Mouse (Mus musculus) B cell, adult 2 months (primary cell): ENCODE measurements at regions not wholly inside any gene's neighbourhood (a gene's known extent, or its start where the extent isn't known, plus 50 kb on each side); places are given as distances from the start of the nearest gene placed in this dataset.
"Not testable (repeated sequence)": the region's sequence is repeated elsewhere in the genome, so short reads cannot be mapped to it uniquely, and the experiment has no call there.

Experiments
- DNase-seq, 2 experiments: peaks; one replicate each; pipeline ENCODE4 v3.0.0; 2022

DNA sequence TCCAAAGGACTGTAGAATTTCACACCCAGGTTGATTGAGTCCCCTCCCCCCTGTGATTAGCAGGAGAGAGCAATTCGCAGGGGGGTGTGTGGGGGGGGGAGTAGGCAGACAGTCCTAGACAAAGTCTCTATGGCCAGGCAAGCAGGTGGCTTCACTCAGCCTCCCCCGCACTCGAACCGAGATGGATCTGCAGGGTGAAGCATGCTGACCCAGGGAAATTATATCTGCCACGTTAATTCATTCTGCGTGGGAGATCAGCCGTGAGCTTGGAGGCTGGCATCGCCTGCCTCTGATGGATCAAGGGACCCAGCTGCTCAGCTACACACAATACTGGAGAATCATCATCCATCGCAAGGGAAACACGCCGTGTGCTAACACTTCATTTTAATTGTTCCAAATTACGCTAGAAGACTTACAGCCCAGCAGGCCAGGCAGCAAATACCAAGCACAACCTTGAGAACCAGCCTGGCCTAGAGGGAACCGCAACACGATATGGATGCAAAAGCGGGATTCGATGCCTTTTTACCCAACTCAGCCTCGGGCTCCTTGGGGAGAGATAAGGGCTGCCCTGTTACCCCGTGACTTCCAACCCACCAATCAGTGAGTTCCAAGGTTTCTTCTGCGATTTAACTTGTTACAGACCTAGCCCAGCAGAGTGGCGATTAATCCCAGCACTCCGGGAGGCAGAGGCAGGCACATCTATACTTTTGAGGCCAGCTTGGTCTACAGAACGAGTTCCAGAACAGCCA is 137.7 kb upstream of the Top1 start:
- DNase-seq = no peak

DNA sequence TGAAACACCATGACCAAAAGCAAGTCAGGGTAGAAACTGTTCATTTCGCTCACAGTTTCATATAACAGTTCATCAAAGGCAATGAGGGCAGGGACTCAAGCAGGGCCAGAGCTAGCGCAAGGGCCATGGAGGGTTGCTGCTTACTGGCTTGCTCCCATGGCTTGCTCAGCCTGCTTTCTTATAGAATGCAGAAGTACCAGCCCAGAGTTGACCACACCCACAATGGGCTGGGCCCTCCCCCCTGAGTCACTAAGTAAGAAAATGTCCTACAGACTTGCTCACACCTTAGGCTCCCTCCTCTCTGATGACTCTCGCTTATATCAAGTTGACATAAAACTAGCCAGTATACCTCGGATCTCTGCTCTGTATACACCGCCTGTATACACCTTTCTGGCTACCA is 135.5 kb upstream of the Top1 start:
- DNase-seq = no peak

DNA sequence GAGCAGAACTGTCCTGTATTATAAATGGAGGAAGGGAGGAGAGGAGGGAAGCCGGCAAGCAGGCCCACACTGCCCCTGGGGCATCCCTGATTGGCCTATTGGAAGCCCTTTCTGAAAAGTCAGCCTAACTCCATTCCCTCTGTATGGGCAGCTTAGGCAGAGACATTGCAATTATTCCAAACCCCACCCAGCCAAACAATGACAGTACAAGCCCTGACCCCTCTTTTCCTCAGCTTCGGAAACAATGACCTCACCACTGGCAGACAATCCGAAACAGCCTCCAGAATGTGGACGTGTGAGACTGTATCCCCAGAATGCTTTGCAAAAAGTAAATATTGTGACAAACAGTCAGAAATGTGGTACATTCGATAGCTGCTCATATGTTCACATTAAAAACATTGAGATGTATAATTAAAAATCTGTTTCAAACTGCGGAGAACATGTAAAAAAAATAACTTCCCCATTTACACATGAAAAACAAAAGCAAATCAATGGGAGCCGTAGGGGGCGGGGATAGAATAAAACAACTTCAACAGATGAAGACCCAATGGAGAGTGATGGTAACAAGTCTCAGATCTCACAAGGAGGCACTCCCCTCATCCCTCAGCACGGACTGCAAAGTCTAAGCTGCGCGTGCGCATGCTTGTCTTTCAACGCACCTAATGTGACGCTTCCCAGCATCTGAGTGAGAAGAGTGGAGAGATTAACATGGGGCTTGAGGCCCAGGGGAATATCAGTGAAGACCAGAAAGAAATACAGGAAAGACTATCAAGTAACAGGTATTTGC is 134.9 kb upstream of the Top1 start:
- no peak for DNase-seq

DNA sequence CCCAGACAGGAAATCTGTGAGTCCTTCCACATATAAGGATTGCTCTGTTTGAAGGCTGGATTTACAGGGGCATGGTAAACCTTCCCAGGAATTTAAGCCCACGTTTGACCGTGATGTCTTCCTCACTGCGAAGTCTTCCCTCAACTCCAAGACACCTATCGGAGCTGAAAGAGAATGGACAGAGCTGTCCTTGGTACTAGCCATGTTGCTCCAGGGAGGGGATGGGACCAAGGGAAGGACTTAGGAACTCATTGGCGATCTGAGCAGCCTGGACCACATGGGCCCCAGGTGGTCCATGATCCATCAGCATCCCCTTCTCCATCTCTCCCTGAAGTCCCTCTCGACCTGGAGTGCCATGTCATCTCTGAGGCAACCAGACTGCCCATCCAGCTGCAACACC is 130.1 kb upstream of the Top1 start:
- DNase-seq = no peak

DNA sequence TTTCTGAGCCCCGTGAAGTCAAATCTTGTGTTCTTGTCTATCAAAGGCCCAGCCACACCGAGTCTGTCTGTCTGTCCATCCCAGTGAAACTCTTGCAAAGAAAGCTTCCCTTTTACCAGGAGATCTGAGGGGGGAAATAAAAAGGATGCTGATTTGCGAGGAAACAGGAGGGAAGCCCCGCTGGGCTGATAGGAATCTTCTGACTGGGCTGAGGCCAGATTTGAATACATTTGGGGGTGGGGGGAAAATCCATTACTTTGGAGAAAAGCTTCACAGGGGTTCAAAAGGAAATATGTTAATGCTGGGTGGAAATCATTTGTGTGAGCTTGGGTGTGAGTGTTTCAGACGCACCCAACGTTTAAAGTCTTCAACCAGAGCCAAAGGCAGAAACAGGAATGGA is 129.2 kb upstream of the Top1 start:
- no peak for DNase-seq

DNA sequence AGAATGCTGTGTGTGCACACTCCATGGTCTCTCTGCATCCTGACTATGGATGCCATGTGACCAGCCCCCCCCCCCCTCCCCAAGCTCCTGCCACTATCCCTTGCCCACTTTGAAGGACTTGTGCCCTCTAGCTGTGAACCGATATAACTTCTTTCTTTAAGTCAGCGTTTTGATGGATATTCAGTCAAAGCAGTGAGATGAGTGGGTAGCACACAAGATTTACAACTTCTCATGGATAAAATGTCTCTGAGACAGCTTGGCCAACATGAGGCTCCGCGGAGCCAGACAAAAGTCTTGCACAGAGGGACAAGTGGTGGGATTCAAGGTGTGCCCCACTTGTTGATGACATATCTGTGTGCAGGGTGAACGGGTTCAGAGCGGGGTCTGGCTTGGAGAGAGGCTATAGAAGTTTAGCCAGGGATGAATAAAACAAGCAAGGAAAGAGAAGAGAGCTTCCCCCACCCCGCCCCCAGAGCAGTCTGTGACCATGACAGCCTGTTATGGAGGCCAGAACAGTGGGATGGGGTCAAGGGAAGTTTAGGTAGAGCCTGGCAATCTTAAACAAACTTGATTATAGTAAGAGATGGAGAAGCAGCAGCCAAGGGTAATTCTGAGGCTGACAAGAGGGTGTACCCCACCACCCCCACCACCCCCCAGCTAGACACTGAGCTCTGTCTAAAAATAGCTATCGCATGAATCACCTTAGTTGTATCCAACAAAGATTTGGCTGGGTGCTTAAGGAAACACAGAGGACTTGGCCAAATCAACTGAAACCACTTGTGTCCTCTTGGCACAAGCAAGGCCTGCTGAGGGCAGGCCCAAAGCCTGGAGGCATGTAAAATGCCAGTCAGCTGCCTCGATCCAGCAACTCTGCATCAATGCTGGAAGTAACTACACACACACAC is 120.1 kb upstream of the Top1 start:
- no peak for DNase-seq

DNA sequence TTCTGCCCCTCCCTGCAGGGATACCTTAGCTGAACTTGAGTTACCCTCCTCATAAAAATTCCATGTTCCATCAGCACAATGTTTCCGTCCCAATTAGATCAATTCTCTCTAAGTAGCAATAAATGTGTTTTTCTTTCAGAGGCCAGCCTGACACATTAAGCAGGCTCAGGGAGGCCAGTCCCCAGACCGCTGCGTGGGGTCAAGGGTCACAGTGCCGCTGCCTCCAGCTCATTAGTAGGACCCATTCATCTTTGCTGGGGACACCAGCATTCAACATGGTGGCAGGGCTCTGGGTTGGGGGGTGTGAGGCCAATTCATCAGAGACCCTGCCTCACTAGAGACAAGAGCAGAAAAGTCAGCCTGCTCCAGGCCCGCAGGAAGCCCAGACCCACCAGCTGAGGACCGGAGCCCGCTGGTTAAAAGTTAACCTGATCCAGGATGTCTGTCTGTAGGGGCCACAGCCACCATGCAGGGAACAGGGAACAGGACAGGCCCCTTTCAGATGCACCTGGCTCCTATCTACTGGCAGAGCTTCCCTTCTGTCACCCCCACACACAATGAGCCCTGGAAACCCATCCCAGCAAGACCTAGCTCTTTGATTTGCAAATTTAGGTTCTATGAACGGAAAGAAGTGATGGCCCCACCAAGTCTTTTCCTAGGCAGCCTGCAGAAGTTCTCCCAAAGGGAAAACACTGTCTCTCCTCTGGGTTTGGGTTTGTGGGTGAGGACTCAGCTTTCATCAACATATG is 119.1 kb upstream of the Top1 start:
- DNase-seq = no peak

DNA sequence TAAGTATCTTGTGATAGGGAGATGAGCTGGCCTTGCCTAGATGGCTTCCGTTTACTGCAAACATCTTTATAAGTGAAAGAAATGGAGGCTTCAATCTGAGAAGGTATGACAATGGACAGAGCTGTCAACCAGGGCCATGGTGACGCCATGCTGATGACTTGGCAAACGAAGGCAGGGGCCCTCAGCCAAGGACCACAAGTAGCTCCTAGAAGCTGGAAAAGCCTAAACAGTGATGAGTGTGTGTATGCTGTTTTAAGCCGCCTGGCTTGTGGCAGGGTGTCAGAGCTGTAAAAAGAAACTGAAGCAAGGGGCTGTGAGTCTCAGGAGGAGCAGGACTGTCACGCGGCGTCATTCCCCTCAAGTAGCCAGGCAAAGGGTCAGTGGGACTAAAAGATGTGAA is 116.4 kb upstream of the Top1 start:
- DNase-seq = no peak

DNA sequence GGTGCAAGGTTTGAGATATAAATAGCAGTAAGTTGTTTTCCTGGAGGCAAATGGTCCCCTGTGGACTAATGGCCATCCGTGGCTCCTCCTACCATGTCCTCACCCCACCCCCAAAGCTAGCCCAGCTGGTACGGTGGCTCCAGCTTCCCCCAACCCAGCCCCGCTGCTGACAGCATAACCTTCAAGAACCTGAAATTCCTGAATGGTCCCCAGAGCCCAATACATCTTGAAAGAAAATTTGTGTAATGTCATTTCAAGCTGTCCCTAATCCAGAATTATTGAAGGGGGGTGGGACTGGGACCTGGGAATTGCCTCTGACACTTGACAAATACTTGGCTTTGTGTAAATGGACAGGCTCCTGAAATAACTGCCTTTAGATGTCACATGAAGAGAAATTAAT is 115.3 kb upstream of the Top1 start:
- DNase-seq = no peak

DNA sequence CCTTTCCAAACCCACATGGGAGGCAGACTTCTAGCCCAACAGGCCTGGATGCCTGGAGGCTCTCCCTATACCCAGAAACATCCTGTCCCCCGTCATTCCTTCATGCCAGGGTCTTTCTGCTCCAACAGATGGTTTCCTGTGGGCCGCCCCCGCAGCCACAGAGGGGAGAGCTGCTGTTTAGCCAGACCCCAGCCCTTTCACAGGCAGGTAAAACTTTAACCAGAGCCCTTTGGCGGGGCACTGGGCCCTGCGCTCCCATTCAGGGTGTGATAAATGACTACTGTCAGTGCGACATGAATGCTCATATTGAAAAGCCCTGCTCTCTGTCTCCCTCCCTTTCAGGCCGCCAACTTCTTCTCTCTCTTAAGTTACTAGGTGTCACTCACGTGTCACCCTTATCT is 108.4 kb upstream of the Top1 start:
- no peak for DNase-seq

DNA sequence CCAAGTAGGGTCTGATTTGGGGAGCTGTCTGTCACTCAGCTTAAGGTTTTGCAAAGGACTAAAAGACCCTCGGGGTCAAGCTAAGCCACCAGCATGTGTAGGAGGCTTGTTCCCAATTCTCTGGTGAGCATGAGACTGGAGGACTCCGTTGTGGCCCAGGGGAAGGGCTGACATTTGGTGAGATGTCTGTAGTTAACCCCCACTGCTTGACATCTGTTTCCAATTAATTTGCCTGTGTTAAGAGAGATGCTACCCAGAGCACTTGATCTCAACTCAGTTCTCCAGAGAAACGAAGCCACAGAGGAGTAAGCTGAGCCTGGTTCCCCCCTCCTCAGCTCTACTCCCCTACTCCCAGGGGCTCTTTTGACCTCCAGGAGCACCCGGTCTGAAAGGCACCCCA is 100.2 kb upstream of the Top1 start:
- no peak for DNase-seq

DNA sequence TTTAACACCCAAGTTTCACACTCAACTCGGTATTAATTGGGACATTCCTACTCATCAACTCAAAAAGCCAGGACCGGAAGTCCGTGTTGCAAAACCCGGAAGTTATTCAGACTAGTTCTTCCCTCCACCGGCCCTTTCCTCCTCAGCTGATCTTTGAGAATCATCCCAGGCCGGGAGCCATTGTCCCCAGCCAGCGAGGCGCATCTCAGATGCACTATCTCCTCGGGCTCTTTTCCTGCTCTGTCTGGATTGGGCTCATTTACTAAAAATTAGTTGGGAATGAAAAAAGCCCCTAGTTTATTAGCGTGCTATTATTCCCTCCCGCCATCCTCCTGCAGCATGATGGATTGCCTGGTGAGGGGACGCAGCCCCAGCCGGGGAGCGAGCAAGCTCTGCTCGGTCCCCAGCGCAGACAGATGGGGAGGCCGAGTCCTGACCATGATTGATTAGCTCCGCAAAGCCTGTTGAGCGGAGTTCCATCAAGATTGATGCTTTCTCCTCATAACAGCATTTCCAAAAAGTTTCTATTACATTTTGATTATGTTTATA is 93.5 kb upstream of the Top1 start:
- no peak for DNase-seq

DNA sequence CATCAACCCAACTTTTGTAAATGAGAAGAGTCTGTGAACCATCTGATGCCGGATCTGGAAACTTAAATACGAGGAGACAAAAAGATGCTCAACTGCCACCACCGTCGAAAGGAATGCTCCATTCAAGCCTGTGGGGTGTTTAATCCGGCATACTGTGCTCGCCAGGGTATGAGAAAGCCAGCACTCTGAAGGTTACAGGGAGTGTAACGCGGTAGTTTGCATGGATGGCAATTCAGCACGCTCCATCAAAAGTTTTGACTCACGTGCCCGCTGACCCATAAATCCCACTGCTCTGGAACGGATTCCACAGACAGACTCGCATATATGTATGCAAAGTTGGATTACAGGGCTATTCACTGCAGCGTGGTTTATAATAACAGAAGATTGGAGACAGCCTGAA is 84.0 kb upstream of the Top1 start:
- no peak for DNase-seq

DNA sequence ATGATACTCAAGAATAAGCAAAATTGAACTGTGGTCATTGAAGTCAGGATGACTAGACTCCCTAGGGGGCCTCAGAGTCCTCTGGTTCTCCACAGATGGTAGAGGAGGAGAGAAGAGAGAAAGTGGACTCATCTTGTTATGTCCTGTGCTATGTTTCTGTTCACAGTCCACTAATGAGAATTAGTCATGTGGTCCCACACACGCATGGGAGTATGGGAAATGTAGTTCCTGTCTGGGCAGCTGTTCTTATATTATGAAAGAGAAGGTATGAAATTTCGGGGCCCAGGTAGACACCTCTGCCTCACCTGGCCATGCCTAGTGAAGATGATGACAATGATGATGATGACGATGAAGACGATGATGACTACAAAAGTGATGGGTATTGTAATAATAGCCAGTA is 77.9 kb upstream of the Top1 start:
- DNase-seq = no peak

DNA sequence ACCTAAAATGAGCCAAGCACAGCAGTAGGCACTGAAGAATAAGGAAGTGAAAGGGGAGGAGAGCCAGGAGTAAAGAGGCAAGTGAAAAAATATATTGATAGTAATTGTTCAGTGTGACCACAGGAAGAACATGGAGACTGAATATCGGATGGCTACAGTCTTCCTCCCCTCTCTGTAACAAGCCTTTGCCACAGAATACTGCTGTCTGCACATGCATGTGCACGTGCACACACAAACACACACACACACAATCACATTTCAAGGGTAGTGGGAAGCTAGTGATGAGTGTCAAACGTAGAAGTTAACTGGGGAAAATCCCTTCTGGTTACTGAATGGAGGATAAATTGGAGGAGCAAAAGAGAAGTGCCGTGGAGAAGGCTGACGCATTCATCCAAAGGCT is 76.2 kb upstream of the Top1 start:
- no peak for DNase-seq

DNA sequence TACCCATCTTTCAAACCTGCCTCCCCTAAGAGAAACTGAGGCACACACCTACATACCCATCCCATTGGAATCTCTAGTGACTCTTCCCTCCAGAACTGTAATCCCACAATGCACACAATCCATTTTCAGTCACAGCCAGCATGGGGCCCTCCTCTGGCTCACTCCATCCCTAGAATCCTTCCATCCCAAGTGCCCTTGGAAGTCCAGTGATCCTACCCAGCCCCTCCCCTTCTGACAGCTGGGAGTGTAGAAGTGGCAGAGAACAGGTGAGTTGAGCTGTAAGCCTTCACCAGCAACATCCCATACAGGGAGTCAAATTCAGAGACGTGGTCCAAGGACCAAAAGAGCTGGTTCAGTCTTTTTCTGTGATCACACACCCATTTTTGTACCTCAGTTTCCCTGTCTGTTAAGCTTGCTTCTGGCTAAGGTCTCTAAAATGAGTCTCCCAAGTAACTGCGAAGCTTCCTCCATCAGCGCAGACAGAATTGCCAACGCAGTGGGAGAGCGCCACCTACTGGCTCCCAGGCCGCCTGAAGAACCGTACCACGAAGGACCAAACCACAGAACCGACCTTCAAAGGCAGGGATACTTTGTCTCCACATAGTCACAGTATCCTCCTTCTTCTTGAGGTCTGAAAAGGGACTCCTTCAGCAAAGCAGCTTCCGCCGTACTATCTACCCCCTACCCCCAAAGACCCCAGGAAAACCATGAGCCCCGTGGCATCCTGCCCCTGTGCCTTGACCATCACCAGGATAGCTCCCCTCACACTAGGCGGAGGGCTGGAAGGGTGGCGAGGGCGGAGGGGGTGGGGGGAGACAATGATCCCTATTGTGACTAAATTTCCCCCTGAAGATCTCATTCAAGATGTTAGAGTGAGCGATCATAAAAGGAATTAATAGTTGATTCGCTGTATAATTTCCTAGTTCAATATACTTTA is 67.0 kb upstream of the Top1 start:
- peak; percentile 77 to 78 for DNase-seq

DNA sequence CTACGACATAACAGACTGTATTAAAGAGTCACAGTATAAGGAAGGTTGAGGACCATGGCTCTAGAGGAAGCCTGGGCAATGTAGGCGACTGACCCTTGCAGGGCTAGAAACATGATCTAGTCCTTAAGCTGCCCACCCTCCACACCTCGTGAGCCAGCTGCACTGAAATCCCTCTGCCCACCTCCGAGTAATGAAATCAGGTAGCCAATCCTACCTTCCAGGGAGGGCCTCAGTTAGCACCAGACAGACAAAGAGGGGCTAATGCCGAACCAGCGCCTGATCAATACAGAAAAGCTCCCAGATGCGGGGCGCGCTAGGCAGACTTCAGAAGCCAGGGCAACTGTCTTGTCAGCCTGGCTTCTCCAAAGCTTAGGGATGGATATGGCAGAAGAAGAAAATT is 65.4 kb upstream of the Top1 start:
- no peak for DNase-seq

DNA sequence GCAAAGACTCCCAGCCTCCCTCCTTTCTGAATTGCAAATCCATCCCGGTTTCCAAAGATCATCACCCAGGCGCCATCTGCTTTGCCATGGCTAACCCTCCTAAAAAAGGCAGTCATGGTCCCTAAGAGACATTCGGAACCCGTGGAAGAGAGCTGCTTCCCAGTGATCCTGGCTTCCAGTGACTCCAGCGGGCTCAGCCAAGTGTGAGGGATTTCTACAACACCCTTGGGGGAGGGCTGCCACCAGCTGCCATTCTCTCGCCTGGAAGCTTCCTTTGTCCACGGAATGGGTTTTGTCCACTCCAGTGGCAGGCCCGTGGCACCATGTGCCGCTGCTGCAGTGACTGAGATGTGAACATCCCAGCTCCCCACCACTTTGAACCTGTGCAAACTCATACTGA is 64.7 kb upstream of the Top1 start:
- no peak for DNase-seq

DNA sequence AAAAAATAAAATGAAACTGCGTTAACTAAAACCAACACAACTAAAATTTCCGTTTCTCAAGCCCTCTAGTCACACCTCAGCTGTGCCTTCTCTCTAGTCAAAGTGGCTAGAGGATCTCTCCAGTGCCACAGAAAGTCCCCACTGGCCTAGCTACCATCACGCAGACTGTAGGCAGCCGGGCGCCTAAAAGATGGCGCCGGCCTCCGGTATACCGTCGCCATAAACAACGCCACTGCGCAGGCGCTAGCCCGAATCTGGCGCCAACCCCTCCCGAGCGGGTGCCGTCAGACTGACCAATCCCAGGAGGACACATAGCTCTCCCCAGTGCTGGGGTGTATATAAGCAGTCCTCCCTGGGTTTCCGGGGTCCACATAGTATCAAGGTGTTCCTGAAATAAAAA is 62.7 kb upstream of the Top1 start:
- not testable (repeated sequence) for DNase-seq

DNA sequence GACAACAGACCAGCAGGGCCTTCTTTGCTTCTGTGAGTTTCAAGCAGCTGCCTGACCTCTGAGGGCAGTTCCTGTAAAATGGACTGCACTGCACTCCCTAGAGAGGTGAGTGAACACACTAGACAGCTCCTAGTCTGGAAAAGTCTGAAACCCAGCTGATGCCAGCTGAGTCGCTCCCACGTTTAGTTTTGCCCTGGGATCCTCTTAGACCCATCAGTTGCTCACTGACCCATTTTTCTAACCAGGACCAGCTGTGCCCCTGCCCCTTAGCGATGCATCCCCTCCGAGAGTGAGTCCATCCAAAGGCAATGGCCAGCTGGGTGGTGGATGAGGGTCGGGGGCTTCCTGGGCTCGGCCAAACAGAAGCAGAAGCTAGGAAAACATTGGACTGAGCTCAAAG is 62.2 kb upstream of the Top1 start:
- DNase-seq = no peak

DNA sequence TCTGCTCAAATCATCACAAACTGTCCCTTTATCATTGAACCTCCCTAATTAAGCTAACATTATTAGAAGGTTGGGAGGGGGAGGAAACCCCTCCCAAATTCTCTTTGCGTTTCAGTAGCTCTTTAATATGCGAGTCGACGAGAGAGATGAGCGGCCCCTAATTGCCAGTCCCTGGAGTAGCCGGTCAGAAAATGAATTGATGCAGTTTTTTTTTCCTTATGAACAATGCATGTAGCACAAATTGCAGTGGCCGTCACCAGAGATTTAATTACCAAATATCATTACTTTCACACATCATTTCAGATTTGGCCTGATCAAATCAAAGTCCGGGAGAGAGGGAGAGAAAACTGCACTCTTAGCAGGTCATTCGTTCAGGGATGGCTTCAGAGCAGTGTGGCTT is 61.1 kb upstream of the Top1 start:
- DNase-seq = no peak
